Mouse (Mus musculus) embryo, embryonic 11 days (tissue): ENCODE measurements around the gene Iqgap3.

Experiments
- DNase-seq: peaks from one replicate; pipeline ENCODE4 v3.0.0-alpha.2; 2015

Gene Iqgap3

DNA sequence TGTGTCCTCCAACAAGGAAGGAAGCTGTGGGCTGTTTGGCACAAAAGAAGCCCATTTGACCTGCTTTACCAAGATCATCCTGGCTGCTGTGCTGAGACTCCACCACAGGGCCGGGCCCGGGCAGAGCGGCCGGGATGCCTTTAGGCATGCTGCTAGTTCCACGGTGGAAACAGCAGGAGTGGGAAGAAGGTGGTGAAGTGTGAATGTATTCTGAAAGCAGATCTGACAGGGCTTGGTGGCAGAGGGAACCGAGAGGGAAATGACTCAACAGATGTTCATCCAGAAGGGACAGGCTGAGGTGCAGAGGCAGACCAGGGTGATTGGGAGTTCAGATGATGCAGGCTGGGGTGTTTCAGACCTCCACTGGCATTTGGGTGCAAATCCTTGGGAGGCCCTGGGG, 15.9 kb downstream of the Iqgap3 start:
- DNase-seq = no peak

DNA sequence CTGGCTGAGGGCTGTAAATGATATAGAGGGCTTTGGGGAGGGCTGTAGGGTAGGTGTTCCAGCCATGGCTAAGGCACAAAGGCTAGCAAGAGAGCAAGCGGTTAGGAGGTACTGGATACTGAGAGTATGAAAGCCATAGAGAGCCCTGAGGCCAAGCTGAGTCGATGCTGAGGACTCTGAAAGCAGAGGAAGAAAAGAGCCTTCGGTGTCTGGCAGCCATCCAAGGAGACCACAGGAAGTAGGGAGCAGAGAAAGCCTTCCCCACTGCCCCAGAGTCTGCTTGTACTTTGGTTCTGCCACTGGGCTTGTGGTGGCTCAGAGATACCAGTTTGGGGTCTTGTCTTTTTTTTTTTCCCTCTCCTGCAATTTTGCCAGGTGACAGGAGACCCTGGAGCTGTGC, 18.5 kb downstream of the Iqgap3 start:
- no peak for DNase-seq

DNA sequence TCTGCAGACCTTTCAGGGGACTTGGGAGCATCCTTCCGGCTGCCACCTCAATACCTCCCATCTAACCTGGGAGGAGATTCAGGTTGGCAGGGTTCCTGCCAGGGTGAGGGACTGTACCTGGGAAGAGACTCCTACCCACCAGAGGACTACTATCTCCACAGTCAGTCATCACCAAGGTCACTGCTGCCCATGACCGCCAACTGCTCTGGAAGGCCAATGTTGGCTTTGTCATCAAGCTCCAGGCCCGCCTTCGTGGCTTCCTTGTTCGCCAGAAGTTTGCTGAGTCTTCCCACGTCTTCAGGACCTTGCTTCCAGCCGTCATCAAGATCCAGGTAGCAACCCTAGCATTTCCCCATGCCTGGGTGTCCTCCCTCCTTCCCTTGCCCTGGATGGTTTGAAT, 20.0 kb downstream of the Iqgap3 start:
- no peak for DNase-seq

DNA sequence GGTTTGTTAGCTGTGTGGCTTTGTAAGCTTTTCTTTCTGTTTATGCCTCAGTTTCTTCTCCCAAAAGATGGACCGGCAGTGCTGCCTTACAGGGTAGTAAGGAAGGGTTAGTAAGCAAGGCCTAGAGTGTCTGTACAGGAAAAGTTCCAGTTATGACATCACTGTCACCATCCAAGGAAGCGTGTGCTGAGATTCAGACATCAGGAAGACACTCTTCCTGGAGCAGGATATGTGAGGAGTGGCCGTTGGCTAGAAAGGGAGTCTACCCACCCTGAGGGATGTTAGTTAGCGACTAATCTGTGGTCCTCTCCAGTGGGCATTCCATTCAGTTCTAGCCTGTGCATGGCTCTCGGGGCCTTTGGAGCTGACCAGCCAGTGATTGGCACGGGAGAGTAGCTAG, 20.4 kb downstream of the Iqgap3 start:
- DNase-seq = no peak

DNA sequence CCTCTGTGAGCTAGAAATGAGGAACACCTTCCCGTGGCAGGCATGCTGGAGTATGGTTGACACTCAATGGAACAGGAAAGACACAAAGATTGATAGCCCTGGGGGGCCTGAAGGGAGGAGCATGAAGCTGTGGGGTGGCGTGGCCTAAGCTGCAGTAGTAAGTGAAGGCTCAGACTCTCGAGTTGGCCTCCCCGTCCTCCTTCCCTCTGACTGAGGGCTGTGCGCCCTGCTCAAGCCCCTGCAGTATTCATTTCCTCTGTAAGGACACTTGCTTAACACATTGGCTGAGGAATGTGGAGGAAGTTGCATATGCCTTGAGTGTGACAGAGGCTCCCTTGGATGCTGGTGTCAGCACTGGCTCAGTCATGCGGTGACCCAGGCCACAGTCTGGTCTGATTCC, 20.8 kb downstream of the Iqgap3 start:
- no peak for DNase-seq

DNA sequence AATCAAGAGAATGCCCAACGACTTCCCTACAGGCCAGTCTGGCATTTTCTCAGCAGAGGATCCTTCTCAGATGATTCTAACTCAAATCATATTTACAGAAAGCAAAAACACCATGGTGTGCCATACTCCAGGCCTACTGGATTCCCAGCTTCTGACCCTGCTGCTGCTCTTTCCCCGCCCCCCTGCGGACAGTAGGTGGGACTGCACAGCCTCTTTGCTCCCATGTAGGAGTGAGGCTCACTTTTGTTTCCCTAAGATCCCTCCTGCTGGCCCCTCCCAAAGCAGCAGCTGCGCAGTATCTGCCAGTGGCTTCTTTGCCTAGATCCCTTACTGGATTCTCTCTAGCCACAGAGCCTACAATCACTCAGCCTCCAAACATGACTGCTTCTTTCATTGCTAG, 24.4 kb downstream of the Iqgap3 start:
- DNase-seq = no peak

DNA sequence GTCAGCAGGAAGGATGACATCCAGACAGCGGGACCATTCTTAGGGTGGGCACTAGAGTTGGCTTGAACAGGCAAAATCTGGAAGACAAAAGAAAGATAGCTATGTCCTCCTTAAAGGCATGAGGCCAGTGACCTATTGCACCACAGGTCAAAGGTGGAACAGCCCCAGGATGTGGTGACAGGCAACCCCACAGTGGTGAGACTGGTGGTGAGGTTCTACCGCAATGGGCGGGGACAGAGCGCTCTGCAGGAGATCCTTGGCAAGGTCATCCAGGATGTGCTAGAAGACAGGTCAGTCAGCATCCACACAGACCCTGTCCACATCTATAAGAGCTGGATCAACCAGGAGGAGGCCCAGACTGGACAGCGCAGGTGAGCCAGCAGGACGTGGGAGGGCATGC, 27.4 kb downstream of the Iqgap3 start:
- no peak for DNase-seq

DNA sequence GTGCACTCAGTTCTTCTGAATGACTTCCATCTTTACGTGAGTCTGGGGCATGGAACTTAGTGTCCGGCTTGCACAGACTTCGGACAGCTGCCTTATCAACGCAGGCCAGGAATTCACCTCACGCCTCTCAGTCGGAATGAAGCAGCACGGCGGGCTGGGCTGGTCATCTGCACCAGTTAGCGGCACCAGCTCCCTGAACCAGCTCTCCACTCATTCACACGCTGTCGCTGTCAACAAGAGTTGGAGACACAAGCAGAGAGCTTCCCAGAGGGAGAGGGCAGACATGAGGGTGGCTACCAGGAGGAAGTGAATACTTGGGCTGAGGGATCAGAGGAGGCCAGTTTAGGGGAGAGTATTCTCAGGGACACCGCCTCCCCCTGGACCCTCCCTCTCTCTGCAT, 32.6 kb downstream of the Iqgap3 start:
- no peak for DNase-seq

DNA sequence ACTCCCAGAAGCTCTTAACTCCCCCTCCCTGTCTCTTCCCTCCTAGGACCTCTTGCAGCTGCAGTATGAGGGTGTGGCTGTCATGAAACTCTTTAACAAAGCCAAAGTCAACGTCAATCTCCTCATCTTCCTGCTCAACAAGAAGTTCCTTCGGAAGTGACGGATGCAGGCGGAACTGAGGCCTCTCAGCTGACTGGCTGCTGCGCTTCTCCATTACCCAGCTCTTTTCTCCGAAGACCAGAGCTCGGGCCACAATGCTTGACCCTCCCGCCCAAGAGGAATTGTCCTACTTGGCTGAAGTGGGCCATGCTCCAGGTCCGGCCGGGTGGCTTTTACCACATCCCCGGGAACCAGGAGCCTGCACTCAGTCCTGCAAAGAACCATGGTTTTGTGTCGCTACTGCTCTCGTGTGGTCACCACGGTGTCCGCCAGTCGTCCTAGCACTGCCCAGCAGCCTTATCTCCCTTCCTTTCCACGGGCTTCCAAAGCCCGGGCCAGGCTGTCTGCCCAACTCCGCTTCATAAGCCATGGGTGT, 38.4 kb downstream of the Iqgap3 start:
- DNase-seq = no peak

DNA sequence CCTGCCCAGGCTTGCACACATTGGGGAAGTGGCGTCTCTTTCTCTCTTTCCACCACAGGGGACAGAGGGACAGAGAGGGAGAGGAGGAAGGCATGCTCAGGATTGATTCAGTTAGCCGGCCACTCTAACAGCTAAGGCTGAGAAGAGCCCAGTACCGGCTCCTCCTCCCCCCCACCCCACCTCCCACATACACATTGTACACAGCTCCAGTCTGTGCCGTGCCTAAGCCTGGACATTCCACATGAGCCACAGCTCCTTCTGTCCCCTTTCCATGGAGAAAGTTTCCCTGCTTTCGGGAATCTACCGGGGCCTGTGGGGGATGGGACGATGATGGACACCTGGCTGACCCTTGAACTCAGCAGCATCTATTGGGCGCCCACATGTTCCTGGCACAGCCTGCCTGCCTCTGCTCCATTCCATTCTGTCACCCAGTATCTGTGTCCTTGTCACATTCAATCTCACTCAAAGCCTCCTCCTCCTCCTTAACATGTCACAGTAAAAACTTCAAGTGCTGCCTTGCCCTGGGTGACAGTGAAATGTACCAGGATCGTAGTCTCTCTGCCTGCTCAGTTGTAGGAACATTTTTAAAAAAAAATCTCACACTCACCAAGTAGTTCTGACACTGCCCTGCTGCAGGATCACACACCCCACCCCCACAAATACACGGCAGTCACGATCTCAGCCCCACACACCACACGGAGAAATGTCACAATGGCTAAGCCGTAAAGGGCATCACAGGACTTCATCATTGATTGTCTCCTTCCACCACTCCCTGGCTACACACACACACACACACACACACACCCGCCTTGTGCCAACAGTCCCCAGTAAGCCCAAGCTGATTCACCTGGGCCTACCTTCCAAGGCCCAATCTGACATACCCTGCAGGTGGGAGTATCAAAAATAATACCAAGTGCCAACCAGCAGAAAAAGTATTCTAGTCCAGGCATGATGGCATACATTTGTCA, 39.7 kb downstream of the Iqgap3 start:
- DNase-seq = no peak

DNA sequence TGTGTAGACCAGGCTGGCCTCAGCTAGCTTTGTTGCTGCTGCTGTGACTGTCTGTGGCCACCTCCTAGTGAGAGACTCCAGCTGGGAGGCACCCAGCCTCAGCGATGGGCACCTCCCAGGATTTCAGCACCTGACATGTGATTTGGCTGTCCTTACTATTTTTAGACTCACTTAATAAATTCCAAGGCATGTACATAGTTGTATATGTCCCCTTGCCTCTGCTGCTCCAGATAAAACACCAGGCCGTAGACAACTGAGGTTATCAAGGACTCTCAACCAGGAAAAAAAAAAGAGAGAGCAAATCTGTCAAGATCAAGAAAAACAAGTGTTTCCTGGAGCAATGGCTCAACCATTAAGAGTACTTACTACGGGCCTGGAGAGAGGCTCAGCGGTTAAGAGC, 43.4 kb downstream of the Iqgap3 start:
- no peak for DNase-seq

DNA sequence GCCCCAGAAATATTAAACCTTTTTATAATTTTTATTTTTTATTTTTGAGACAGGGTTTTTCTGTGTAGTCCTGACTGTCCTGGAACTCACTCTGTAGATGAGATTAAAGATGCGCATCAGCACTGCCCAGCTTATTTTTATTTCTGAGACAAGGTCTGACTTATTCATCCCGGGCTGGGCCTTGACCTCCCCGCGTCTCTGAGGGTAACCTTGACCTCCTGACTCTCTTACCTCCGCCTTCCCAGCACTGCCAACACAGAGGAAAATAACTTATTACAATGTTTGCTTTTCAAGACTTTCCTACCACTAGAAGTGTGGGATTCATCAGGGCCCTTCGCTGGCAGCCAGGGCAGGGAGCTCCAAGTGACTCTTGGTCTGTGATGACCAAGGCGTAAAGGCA, 44.4 kb downstream of the Iqgap3 start:
- DNase-seq = no peak

DNA sequence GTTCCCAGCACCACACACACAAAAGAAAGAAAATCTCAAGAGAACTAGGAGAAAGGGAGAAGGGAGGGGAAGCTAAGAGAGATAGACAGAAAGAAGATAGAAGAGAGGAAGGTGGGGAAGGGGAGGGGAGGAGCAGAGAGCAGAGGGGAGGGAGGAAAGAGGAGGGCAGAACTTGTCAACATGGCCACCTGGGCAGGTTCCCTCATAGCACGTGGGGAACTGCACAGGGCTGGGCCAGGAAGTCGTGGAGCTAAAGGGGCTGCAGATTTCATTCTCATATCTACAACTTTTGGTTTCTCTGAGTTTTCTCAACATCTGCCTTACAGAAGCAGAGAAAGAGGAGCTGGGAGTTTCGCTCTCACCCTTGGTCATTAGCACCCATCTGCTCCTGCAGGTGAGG, 45.9 kb downstream of the Iqgap3 start:
- no peak for DNase-seq

DNA sequence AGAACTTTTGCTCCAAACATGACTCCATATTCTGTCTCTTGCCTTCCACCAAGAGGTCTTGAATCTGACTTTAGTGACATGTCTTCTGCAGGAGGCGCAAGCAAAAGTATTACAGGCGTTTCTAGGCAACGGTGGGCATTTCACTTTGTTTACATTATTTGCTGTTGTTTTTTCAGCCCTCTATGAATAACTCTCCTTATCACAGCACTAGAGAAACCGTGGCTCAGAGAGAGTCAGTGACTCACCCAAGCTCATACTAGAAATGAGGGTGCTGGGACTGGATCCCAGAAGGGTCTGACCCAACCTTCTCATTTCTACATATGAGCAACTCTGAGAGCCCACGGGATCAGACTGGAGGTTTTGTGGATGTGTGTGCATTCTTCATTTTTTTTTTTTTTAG, 46.3 kb downstream of the Iqgap3 start:
- DNase-seq = no peak

DNA sequence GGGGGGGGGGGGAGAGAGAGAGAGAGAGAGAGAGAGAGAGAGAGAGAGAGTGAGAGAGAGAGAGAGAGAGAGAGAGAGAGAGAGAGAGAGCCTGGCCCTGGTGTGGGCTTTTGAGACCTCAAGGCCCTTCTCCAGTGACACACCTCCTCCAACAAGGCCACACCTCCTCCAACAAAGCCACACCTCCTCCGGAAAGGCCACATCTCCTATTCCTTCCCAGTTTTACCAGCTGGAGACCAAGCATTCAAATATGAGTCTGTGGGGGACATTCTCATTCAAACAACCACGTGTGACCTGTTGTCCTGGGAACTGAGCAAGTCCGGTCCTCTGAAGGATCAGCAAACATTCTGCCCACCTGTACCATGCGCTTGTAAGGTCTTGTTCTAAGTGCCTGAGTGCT, 47.2 kb downstream of the Iqgap3 start:
- no peak for DNase-seq

DNA sequence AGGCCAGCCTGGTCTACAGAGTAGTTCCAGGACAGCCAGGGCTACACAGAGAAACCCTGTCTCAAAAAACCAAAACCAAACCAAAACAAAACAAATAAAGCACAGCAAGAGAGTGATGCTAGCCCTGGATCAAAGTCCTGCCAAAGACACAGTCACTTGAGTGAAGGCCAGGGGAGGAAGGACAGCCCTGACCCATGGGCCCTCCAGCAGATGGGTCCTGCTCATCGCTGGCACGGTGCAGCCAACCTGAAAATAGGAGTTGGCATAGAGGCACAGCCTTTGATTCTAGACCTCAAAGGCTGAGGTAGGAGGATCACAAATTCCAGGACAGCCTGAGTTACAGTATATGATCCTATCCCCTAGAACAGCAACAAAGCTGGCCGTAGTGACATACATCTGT, 49.3 kb downstream of the Iqgap3 start:
- no peak for DNase-seq

DNA sequence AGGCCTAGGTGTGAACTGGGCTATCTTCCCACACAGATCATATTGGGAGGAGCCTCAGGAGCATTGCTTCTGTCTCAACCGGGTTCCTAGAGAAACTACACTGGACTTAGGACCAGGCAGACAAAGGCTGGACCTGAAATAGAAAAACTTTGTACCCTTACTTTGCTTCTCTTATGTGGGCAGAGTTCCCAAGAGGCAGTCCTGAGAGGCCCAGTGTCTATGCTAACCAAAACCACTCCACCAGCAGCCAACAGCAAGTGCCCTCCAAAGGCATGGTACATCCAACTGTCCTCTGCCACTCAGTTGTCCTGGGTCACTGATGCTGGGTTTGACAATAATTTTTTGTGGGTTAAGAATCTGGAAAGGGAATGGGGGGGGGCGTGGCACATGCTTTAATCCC, 50.7 kb downstream of the Iqgap3 start:
- no peak for DNase-seq

DNA sequence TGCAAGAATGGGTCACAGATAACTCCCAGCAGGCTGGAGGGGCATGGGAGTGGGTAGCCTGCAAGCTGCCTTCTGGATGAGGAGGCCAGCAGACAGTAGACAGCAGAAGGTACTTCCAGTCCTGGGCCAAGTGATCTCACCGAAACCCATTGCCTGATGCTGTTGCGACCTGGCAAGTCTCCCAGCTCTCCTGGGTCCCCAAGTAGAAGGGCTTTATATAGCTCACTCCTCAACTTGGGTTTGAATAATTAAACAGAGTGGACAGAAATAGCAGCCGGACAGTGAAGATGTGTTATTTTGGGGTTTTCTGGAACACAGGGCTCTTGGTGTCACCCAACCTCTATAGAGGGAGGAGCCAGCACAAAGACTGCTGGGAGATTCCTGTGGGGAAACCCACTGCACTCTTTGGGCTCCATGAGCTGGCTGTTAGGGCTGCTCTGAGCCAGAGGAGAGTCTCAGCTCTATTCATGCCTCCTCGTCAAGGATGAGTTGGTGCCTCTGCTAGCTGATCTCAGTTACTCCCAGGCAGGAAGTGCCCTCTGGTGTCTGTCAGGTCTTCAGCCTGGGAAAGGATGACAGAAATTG, 51.5 kb downstream of the Iqgap3 start:
- no peak for DNase-seq

DNA sequence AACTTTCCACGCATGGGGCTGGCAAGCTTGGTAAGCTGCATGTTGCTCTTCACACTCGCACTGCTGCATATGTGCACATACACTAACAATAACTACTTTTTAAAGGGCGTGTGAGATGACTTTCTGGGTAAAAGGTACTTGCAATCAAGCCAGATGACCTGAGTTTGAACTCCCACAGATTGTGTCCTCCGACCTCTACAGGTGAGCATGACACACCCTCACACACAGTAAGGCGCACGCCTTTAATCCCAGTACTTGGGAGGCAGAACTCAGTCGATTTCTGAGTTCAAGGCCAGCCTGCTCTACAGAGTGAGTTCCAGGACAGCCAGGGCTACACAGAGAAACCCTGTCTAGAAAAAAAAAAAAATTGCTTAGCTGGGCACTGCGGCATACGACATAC, 54.6 kb downstream of the Iqgap3 start:
- DNase-seq = no peak

DNA sequence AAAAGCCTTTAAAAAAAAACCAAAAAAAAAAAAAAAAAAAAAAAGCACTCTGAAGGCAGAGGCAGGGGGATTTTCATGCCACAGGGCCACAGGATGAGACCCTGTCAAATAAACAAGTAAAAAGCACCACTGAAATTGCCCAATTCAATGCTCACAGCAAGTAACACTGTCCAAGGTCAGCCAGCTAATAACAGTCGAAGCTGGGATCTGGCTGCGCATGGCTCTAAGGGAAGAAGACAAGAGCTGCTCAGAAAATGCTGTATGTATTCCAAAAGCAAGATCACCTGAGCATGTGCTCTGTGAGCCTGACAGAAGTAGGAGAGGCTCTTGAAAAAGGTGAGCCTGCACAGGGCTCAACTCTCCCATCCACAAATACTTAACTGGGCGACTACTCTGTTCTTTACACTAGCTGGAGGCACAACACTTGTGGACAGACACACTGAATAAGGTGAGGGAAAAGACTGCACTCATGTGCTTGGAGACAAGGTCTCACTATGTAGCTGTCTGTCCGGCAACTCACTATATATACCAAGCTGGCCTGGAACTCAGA, 55.2 kb downstream of the Iqgap3 start:
- DNase-seq = no peak

DNA sequence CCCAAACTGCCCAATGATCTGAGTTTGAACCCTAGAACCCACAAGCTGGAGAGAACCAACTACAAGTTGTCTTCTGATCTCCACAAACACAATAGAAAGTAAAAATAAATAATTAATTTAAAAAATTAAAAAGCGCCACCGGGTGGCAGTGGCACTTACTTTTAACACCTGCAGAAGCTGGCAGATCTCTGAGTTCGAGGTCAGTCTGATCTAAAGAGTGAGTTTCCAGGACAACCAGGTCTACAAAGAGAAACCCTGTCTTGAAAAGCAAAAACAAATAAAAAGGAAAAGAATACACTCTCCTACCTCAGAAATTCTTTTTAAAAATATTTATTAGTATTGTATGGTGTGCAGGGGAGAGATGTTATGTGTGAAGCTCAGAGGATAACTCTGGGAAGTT, 56.0 kb downstream of the Iqgap3 start:
- DNase-seq = no peak

DNA sequence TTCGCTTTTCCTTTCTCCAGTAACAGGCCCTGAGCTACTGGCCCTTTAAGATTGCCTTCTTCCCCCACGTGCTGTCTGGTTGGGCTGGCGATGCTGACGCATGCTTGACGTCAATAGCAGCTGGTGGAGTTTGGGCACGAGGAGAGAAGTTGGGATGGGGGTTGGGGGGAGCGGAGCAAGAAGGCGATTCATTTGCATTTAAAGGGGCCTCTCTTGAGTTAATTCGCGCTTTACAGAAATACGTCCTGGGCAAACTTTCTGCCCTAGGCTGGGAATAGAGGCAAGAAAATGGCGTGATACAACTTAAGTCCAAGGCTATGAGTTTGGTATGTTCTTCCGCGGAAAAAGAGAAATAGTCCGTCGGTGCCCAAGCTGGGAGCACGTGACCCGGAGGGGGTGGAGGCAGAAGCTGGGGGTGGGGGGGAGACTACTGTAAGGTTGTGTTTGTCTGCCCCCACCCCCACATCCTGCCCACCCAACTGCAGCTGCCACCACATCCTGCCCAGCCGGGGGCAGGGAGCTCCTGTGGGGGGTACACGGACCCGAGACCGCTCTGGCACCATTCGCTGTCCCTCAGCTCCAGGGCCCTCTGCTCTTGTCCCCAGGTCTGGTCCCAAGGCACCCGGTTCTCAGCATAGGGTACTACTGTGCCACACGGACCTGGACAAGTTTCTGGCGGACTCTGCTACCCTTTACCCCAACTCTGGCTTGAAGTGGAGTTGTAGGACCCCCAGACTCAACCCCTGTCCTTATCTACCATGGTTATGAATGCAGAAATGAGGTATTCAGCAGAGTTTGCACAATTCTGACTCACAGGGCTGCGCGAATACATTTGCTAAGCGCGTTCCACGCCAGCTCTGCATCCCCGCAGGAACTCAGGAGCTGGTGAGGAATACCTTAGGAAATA, 56.8 kb downstream of the Iqgap3 start:
- peak; percentile 96 for DNase-seq
